Mouse (Mus musculus): ENCODE data around the gene Mrps18c.

- TF ChIP-seq CTCF (IDR thresholded peaks at IDR 0.05; ENCODE audit: low read depth) (no peak), EP300 (IDR thresholded peaks at IDR 0.05; ENCODE audit: low read depth) (no peak)
Measured at GRCm38 (mm10) chr5:100828701-100829100, 30.3 kb downstream of the Mrps18c start.
